Mouse (Mus musculus) MEL (cell line): Measurements from ENCODE around the gene Sbf1.

Experiments used
- JUND ChIP-seq: IDR thresholded peaks from 2 replicates; pipeline ENCODE4 v1.6.1; 2011; ENCODE audit warnings: low read depth, mild to moderate bottlenecking, improper control_type of control experiment, low read length
- MAX ChIP-seq: IDR thresholded peaks from 2 replicates; pipeline ENCODE4 v1.6.1; 2011; ENCODE audit warnings: low read length, improper control_type of control experiment
- MEF2A ChIP-seq: IDR thresholded peaks from 2 replicates; pipeline ENCODE4 v1.6.1; 2014; ENCODE audit warnings: low read depth, mild to moderate bottlenecking, inconsistent platforms, low read length, improper control_type of control experiment; ENCODE audit not compliant: poor library complexity, insufficient replicate concordance, severe bottlenecking; ENCODE audit errors: extremely low read depth
- POLR2A ChIP-seq, 2 experiments: IDR thresholded peaks; 2 replicates each; pipeline ENCODE4 v1.6.1; 2011 to 2012; ENCODE audit warnings: low read length in 2 of 2, mild to moderate bottlenecking in 2 of 2, control low read depth in 1 of 2, improper control_type of control experiment in 1 of 2, low read depth in 1 of 2, moderate library complexity in 1 of 2; ENCODE audit not compliant: control insufficient read depth in 1 of 2, insufficient read depth in 1 of 2, poor library complexity in 1 of 2
- RCOR1 ChIP-seq: IDR thresholded peaks from 2 replicates; pipeline ENCODE4 v1.6.1; 2012; ENCODE audit warnings: low read depth, mild to moderate bottlenecking, inconsistent platforms, low read length, improper control_type of control experiment
- TBP ChIP-seq: IDR thresholded peaks from 2 replicates; pipeline ENCODE4 v1.8.0; 2011; ENCODE audit warnings: low read depth, low read length, improper control_type of control experiment
- USF1 ChIP-seq: IDR thresholded peaks from 2 replicates; pipeline ENCODE4 v1.6.1; 2014; ENCODE audit warnings: low read depth, mild to moderate bottlenecking, inconsistent platforms, low read length, improper control_type of control experiment, moderate library complexity
- ZC3H11A ChIP-seq: IDR thresholded peaks from 2 replicates; pipeline ENCODE4 v1.6.1; 2012; ENCODE audit warnings: low read depth, mild to moderate bottlenecking, inconsistent platforms, low read length, improper control_type of control experiment

DNA sequence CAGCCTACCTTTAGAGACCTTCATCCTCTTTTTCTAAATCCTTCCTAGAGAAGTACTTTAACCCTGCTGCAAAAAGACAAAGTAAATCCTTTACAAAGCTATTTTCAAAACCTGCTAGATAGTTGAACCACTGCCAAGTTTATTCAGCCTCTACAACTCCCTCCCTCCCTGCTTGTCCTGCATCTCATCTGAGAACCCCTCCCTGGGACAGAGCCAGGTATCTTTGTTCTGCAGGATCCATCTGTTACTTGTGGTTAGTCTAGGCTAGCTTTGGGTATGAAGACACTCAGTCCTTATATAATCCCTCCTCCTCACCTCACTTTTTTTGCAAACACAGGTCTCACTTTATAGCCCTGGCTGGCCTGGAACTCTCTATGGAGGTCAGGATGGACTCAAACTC is 30.1 kb downstream of the Sbf1 start:
- TF ChIP-seq USF1 (no peak), RCOR1 (0 out of 2 replicates have a peak, but pooled peaks have one; percentile 18), MAX (no peak), POLR2A (IDR thresholded peaks at IDR 0.05; ENCODE audit: control insufficient read depth in 1 of 2, insufficient read depth in 1 of 2, low read depth in 1 of 2, low read length in 2 of 2, poor library complexity in 1 of 2) (no peak), TBP (no peak), MEF2A (no peak), JUND (no peak), ZC3H11A (no peak)
